Mouse (Mus musculus) heart, adult 11 months (tissue): ENCODE data around the gene Akap11.

ENCODE experiments used
- DNase-seq: peaks from one replicate; pipeline ENCODE4 v3.0.0; 2022

Akap11 gene

GRCm38 (mm10) chr14:78526907-78527306, 9.7 kb downstream of the Akap11 start:
- DNase-seq: peak; percentile 39

GRCm38 (mm10) chr14:78526475-78526874, 10.1 kb downstream of the Akap11 start:
- DNase-seq: peak; percentile 6

GRCm38 (mm10) chr14:78525611-78526457, 10.8 kb downstream of the Akap11 start:
- DNase-seq: peak; percentile 91

- DNase-seq: no peak
Measured at GRCm38 (mm10) chr14:78525059-78525458, 11.5 kb downstream of the Akap11 start.

GRCm38 (mm10) chr14:78510713-78511112, 25.9 kb downstream of the Akap11 start:
- DNase-seq: no peak

- DNase-seq: no peak
Measured at GRCm38 (mm10) chr14:78509791-78510190, 26.8 kb downstream of the Akap11 start.

GRCm38 (mm10) chr14:78500578-78500977, 36.0 kb downstream of the Akap11 start:
- no peak for DNase-seq

GRCm38 (mm10) chr14:78496691-78497090, 39.9 kb downstream of the Akap11 start:
- DNase-seq: no peak

- DNase-seq: no peak
Measured at GRCm38 (mm10) chr14:78495241-78495640, 41.4 kb downstream of the Akap11 start.

GRCm38 (mm10) chr14:78492602-78493001, 44.0 kb downstream of the Akap11 start:
- no peak for DNase-seq

GRCm38 (mm10) chr14:78491432-78491831, 45.2 kb downstream of the Akap11 start:
- DNase-seq: no peak

GRCm38 (mm10) chr14:78482385-78483231, 54.0 kb downstream of the Akap11 start:
- DNase-seq: peak; percentile 91

GRCm38 (mm10) chr14:78474058-78474457, 62.5 kb downstream of the Akap11 start:
- DNase-seq: no peak

GRCm38 (mm10) chr14:78470714-78471113, 65.9 kb downstream of the Akap11 start:
- DNase-seq: no peak

GRCm38 (mm10) chr14:78468991-78469390, 67.6 kb downstream of the Akap11 start:
- no peak for DNase-seq

- no peak for DNase-seq
Measured at GRCm38 (mm10) chr14:78467994-78468393, 68.6 kb downstream of the Akap11 start.

GRCm38 (mm10) chr14:78464353-78464752, 72.3 kb downstream of the Akap11 start:
- no peak for DNase-seq

- DNase-seq: no peak
Measured at GRCm38 (mm10) chr14:78459121-78459520, 77.5 kb downstream of the Akap11 start.

GRCm38 (mm10) chr14:78458705-78459104, 77.9 kb downstream of the Akap11 start:
- DNase-seq: no peak

GRCm38 (mm10) chr14:78454970-78455369, 81.6 kb downstream of the Akap11 start:
- DNase-seq: no peak

GRCm38 (mm10) chr14:78448807-78449406, 87.7 kb downstream of the Akap11 start:
- DNase-seq: peak; percentile 81

- DNase-seq: no peak
Measured at GRCm38 (mm10) chr14:78448017-78448416, 88.6 kb downstream of the Akap11 start.

- no peak for DNase-seq
Measured at GRCm38 (mm10) chr14:78447542-78447941, 89.1 kb downstream of the Akap11 start.
